Mouse (Mus musculus) urinary bladder, postnatal 14 days (tissue): ENCODE measurements around the gene Mbnl2.

Experiments used
- DNase-seq: peaks from one replicate; pipeline ENCODE4 v3.0.0; 2021; ENCODE audit warnings: low spot score

Mbnl2 gene

GRCm38 (mm10) chr14:120297137-120297749 lies 21.8 kb downstream of the Mbnl2 start:
- DNase-seq: peak; percentile 51

GRCm38 (mm10) chr14:120297833-120298232 lies 22.4 kb downstream of the Mbnl2 start:
- DNase-seq: no peak

GRCm38 (mm10) chr14:120298439-120298838 lies 23.0 kb downstream of the Mbnl2 start:
- no peak for DNase-seq

- no peak for DNase-seq
Observed at GRCm38 (mm10) chr14:120299716-120300115, 24.2 kb downstream of the Mbnl2 start.

GRCm38 (mm10) chr14:120300191-120300590 lies 24.7 kb downstream of the Mbnl2 start:
- DNase-seq: no peak

GRCm38 (mm10) chr14:120300814-120301213 lies 25.3 kb downstream of the Mbnl2 start:
- no peak for DNase-seq

GRCm38 (mm10) chr14:120302913-120303548 lies 27.6 kb downstream of the Mbnl2 start:
- DNase-seq: peak; percentile 70

GRCm38 (mm10) chr14:120306229-120306628 lies 30.8 kb downstream of the Mbnl2 start:
- DNase-seq: no peak

GRCm38 (mm10) chr14:120307356-120307755 lies 31.9 kb downstream of the Mbnl2 start:
- DNase-seq: no peak

GRCm38 (mm10) chr14:120307963-120308362 lies 32.5 kb downstream of the Mbnl2 start:
- no peak for DNase-seq

- no peak for DNase-seq
Observed at GRCm38 (mm10) chr14:120309691-120310090, 34.2 kb downstream of the Mbnl2 start.

- DNase-seq: no peak
Observed at GRCm38 (mm10) chr14:120311330-120312097, 36.0 kb downstream of the Mbnl2 start.

- peak; percentile 62 for DNase-seq
Observed at GRCm38 (mm10) chr14:120312661-120313406, 37.4 kb downstream of the Mbnl2 start.

- peak; percentile 38 for DNase-seq
Observed at GRCm38 (mm10) chr14:120313466-120313865, 38.0 kb downstream of the Mbnl2 start.

- no peak for DNase-seq
Observed at GRCm38 (mm10) chr14:120315721-120316120, 40.3 kb downstream of the Mbnl2 start.

- peak; percentile 73 for DNase-seq
Observed at GRCm38 (mm10) chr14:120318326-120318935, 43.0 kb downstream of the Mbnl2 start.

GRCm38 (mm10) chr14:120318974-120319731 lies 43.7 kb downstream of the Mbnl2 start:
- no peak for DNase-seq

- DNase-seq: no peak
Observed at GRCm38 (mm10) chr14:120322041-120322440, 46.6 kb downstream of the Mbnl2 start.

GRCm38 (mm10) chr14:120323111-120323510 lies 47.6 kb downstream of the Mbnl2 start:
- DNase-seq: no peak

- no peak for DNase-seq
Observed at GRCm38 (mm10) chr14:120324061-120324791, 48.8 kb downstream of the Mbnl2 start.
